Comparison of ENCODE assay signal across 12 mouse cellular contexts in genomic region chrX:48153414-48153813, GRCm38 (mm10). TPM values are rescaled to one million over a fixed set of nuclear protein-coding genes. Genes with fewer than 3 reads are reported as not detected.
DNase-seq lines count a peak whose midpoint lies in the region; ATAC-seq and TF ChIP-seq lines count a peak whose summit lies in the region.
"Had no signal": no experiment of that assay in that cellular context is flagged by ENCODE, and none has a peak within 500 bp of the region (broad histone marks: within the 10 kb centered on the region; RNA-seq: fewer than 3 reads in every experiment).

No protein-coding gene starts in this region.

- H3K27me3 ChIP-seq in spleen, adult 2 months (ENCODE audit: control insufficient read depth, insufficient read depth, low read length): no peaks in the 10 kb centered on the region
- no peaks in the 10 kb centered on the region for H3K27me3 ChIP-seq in liver, embryonic 12.5 days (replicated peaks)
- no peaks in the 10 kb centered on the region for H3K27me3 ChIP-seq in splenic B cell, adult 2 months (ENCODE audit: control insufficient read depth, insufficient read depth, low read length, poor library complexity, severe bottlenecking)
- H3K27me3 ChIP-seq: limb, embryonic 15.5 days had no signal

- no peak for DNase-seq in spleen, adult 2 months (ENCODE audit: low read depth in 1 of 2, low spot score in 2 of 2)
- DNase-seq in spleen, postnatal 14 days (ENCODE audit: low spot score in 2 of 2): no peak
- DNase-seq in splenic B cell, adult 2 months (ENCODE audit: low read depth, low spot score): peak; percentile 52
- DNase-seq in left cerebral cortex, postnatal 4 days: no peak
- DNase-seq in testis, postnatal 14 days (ENCODE audit: low spot score): no peak
- no peak for DNase-seq in layer of hippocampus, postnatal 14 days (ENCODE audit: low spot score in 2 of 2)
- DNase-seq: thymus, postnatal 14 days had no signal

- intact Hi-C loops in left cerebral cortex, postnatal 4 days (cut with DNase I): no loop called here

- TF ChIP-seq CTCF in spleen, adult 2 months (IDR thresholded peaks at IDR 0.05; ENCODE audit: extremely low read depth, insufficient read depth, insufficient read length, insufficient replicate concordance): no peak
- TF ChIP-seq CTCF in bone marrow macrophage, adult 2 months (IDR thresholded peaks at IDR 0.05; ENCODE audit: low read depth, low read length): no peak

- 48% methylated on average over 2 of the region's 2 CpGs for WGBS in spleen, adult 2 months
- 33% methylated on average over 2 of the region's 2 CpGs for WGBS in liver, embryonic 12.5 days (ENCODE audit: insufficient replicate concordance)

- peaks cover 24% of the 10 kb centered on the region for H3K4me1 ChIP-seq in spleen, adult 2 months (ENCODE audit: control insufficient read depth, insufficient read depth, insufficient read length)
- peaks cover 49% of the 10 kb centered on the region for H3K4me1 ChIP-seq in bone marrow macrophage, adult 2 months (ENCODE audit: control insufficient read depth, insufficient read depth, low read length)
- H3K4me1 ChIP-seq in liver, embryonic 12.5 days: peaks cover 29% of the 10 kb centered on the region
- H3K4me1 ChIP-seq: limb, embryonic 15.5 days had no signal

- no peak overlapping the region for H3K9ac ChIP-seq in liver, embryonic 12.5 days
- H3K9ac ChIP-seq: limb, embryonic 15.5 days had no signal

- ATAC-seq in liver, embryonic 12.5 days: peak; percentile 98
- ATAC-seq: CD4-positive, CD25-positive, alpha-beta regulatory T cell, adult 4 months had no signal

- no peak overlapping the region for H3K4me3 ChIP-seq in spleen, adult 2 months (ENCODE audit: extremely low read depth, insufficient read depth, insufficient read length)
- no peak overlapping the region for H3K4me3 ChIP-seq in bone marrow macrophage, adult 2 months (ENCODE audit: insufficient read depth, low read length)
- H3K4me3 ChIP-seq in liver, embryonic 12.5 days: no peak overlapping the region
- H3K4me3 ChIP-seq: limb, embryonic 15.5 days had no signal

- H3K9me3 ChIP-seq in liver, embryonic 12.5 days (replicated peaks): no peaks in the 10 kb centered on the region
- H3K9me3 ChIP-seq: limb, embryonic 15.5 days had no signal

- peak overlapping the region; percentile 19 for H3K4me2 ChIP-seq in liver, embryonic 12.5 days
- H3K4me2 ChIP-seq: limb, embryonic 15.5 days; midbrain, embryonic 11.5 days had no signal

- H3K27ac ChIP-seq in spleen, adult 2 months (ENCODE audit: insufficient read depth, low read length): peak overlapping the region; percentile 10; the same call in 1 of the 2 replicates
- H3K27ac ChIP-seq in bone marrow macrophage, adult 2 months (ENCODE audit: insufficient read depth, low read depth, low read length): peak overlapping the region; percentile 69
- peak overlapping the region; percentile 51; the same call in 1 of the 2 replicates for H3K27ac ChIP-seq in liver, embryonic 12.5 days
- H3K27ac ChIP-seq: limb, embryonic 15.5 days had no signal

- H3K36me3 ChIP-seq in spleen, adult 2 months (ENCODE audit: control insufficient read depth, insufficient read depth, low read length): peaks cover 40% of the 10 kb centered on the region
- H3K36me3 ChIP-seq in liver, embryonic 12.5 days: no peaks in the 10 kb centered on the region
- H3K36me3 ChIP-seq in splenic B cell, adult 2 months (ENCODE audit: control insufficient read depth, insufficient read depth, low read length, poor library complexity, severe bottlenecking): peaks cover 8% of the 10 kb centered on the region
- H3K36me3 ChIP-seq: limb, embryonic 15.5 days had no signal

- no peak for TF ChIP-seq POLR2A in spleen, adult 2 months (IDR thresholded peaks at IDR 0.05; ENCODE audit: low read depth, low read length)
- TF ChIP-seq POLR2A in bone marrow macrophage, adult 2 months (IDR thresholded peaks at IDR 0.05; ENCODE audit: borderline replicate concordance, low read depth, low read length): no peak

RNA-seq across cellular contexts. Expression of gene Sash3, which starts 7.2 kb away (rescaled TPM):
- 100 and 106 TPM in 2 replicates for polyA plus RNA-seq in spleen, adult 2 months (2012; rRNA removed)
- polyA plus RNA-seq in bone marrow macrophage, adult 2 months (2012; ENCODE audit: insufficient read depth, insufficient read length, missing spikeins): 66.3 and 69.9 TPM in 2 replicates
- 9.7 and 10.0 TPM in 2 replicates for polyA plus RNA-seq in liver, embryonic 12.5 days (2016; fragmentation: Nextera tagmentation; extraction: Ambion mirVana)
- under 1 TPM; 0.89 to 0.96 TPM for total RNA-seq in left cerebral cortex, postnatal 4 days (2021)
- 1 to 10 TPM; 1.0 to 1.9 TPM for total RNA-seq in layer of hippocampus, postnatal 14 days (2021)

RNA-seq across cellular contexts. Expression of gene Xpnpep2, which starts 44.9 kb away (rescaled TPM):
- polyA plus RNA-seq in spleen, adult 2 months (2012; rRNA removed): 0.05 and 0.08 TPM in 2 replicates
- not detected in 2 replicates for polyA plus RNA-seq in bone marrow macrophage, adult 2 months (2012; ENCODE audit: insufficient read depth, insufficient read length, missing spikeins)
- polyA plus RNA-seq in liver, embryonic 12.5 days (2016; fragmentation: Nextera tagmentation; extraction: Ambion mirVana): 0.14 TPM in 1 of 2 replicates, not detected in the other
- under 1 TPM; 0.40 to 0.60 TPM for total RNA-seq in left cerebral cortex, postnatal 4 days (2021)
- under 1 TPM; 0.43 to 0.83 TPM for total RNA-seq in layer of hippocampus, postnatal 14 days (2021)

RNA-seq across cellular contexts. Expression of gene Zdhhc9, which starts 55.3 kb away (rescaled TPM):
- polyA plus RNA-seq in spleen, adult 2 months (2012; rRNA removed): 9.7 and 11.2 TPM in 2 replicates
- polyA plus RNA-seq in bone marrow macrophage, adult 2 months (2012; ENCODE audit: insufficient read depth, insufficient read length, missing spikeins): 64.6 and 77.1 TPM in 2 replicates
- polyA plus RNA-seq in liver, embryonic 12.5 days (2016; fragmentation: Nextera tagmentation; extraction: Ambion mirVana): 2.3 and 2.6 TPM in 2 replicates
- 10 to 100 TPM; 86.3 to 91.7 TPM for total RNA-seq in left cerebral cortex, postnatal 4 days (2021)
- 10 to 100 TPM; 52.2 to 54.3 TPM for total RNA-seq in layer of hippocampus, postnatal 14 days (2021)

Comparison
In these comparisons a context has a peak if more than half of its experiments do, and no peak if none do; other contexts are left out.
1. H3K27ac ChIP-seq: peak in every context shown above with its lines; median percentile 69 in bone marrow macrophage, adult 2 months; 51 in liver, embryonic 12.5 days; 10 in spleen, adult 2 months.